Comparison of ENCODE assay signal across 32 mouse cellular contexts in the genomic region with DNA sequence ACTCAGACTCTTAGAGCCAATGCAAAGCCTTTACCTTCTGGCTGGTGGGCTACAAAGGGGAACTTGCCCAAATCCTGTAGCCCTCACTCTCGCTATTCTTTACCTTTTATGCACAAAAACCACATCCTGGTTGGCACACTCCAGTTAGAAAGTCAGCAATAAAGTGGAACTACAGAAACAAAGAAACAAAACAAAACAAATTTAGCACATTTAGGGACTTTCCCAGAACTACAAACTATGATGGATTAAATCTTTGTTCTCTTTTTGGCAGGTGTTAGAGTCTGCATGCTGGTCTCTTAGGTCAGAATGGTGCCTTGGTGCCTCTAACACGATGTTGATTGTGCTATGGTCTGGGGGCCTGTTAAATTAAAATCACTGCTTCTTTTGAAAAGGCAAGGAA.
DNase-seq lines count a peak whose midpoint lies in the region; ATAC-seq lines count a peak whose summit lies in the region.
"Had no signal": no experiment of that assay in that cellular context is flagged by ENCODE, and none has a peak within 500 bp of the region (broad histone marks: within the 10 kb centered on the region; RNA-seq: fewer than 3 reads in every experiment).

No protein-coding gene starts in this region.

- intact Hi-C loops in left cerebral cortex, postnatal 4 days (cut with DNase I): no loop called here

- peaks cover 4% of the 10 kb centered on the region; the same call in 1 of the 2 replicates for H3K4me1 ChIP-seq in embryonic facial prominence, embryonic 14.5 days (ENCODE audit: control insufficient read depth, insufficient read depth, low read length)
- H3K4me1 ChIP-seq in embryonic facial prominence, embryonic 10.5 days: no peaks in the 10 kb centered on the region
- peaks cover 5% of the 10 kb centered on the region; the same call in 1 of the 2 replicates for H3K4me1 ChIP-seq in limb, embryonic 13.5 days
- H3K4me1 ChIP-seq: embryonic facial prominence, embryonic 13.5 days; forebrain, embryonic 12.5 days; heart, embryonic 10.5 days; heart, embryonic 15.5 days; hindbrain, embryonic 13.5 days; lung, embryonic 15.5 days; megakaryocyte, embryonic 14.5 days; midbrain, embryonic 12.5 days; neural tube, embryonic 13.5 days had no signal

- 41% methylated on average over 2 of the region's 2 CpGs for WGBS in embryonic facial prominence, embryonic 14.5 days
- 70% methylated on average over 2 of the region's 2 CpGs for WGBS in embryonic facial prominence, embryonic 10.5 days
- 25% methylated on average over 2 of the region's 2 CpGs for WGBS in limb, embryonic 13.5 days

- no peak for ATAC-seq in embryonic facial prominence, embryonic 14.5 days (ENCODE audit: low read depth)
- ATAC-seq in limb, embryonic 13.5 days (ENCODE audit: low FRiP score, low read depth): peak; percentile 86
- ATAC-seq: activated CD4-positive, CD25-positive, alpha-beta regulatory T cell, adult 4 months; CD4-positive, CD25-positive, alpha-beta regulatory T cell, adult 4 months; forebrain, postnatal 0 days; intestine, postnatal 0 days had no signal

- H3K9ac ChIP-seq in embryonic facial prominence, embryonic 14.5 days (ENCODE audit: low read depth, low read length): no peak overlapping the region
- no peak overlapping the region for H3K9ac ChIP-seq in limb, embryonic 13.5 days
- H3K9ac ChIP-seq: embryonic facial prominence, embryonic 13.5 days; forebrain, embryonic 12.5 days; forebrain, postnatal 0 days; heart, embryonic 15.5 days; hindbrain, embryonic 13.5 days; lung, embryonic 15.5 days; midbrain, embryonic 12.5 days; neural tube, embryonic 13.5 days had no signal

- DNase-seq in embryonic facial prominence, embryonic 14.5 days (ENCODE audit: low spot score): peak; percentile 14
- no peak for DNase-seq in embryonic facial prominence, embryonic 10.5 days (ENCODE audit: low spot score)
- DNase-seq in Muller cell, postnatal 12 days (ENCODE audit: inconsistent ontology term): peak; percentile 63
- DNase-seq in splenic B cell, adult 2 months (ENCODE audit: low read depth, low spot score): peak; percentile 18
- DNase-seq in right cerebral cortex, postnatal 10 days (ENCODE audit: low spot score in 2 of 2): no peak
- DNase-seq in spleen, adult 18-20 months: no peak
- no peak for DNase-seq in left cerebral cortex, postnatal 4 days
- DNase-seq: adrenal gland, adult 8-10 months; cerebellum, adult 8-10 months; cerebellum, postnatal 25 days; gastrocnemius, postnatal 14 days; heart, adult 11 months; heart, postnatal 36 days; kidney, postnatal 14 days; right cerebral cortex, postnatal 14 days; thymus, postnatal 25 days had no signal

- no peak overlapping the region for H3K4me3 ChIP-seq in embryonic facial prominence, embryonic 14.5 days (ENCODE audit: low read depth, low read length)
- no peak overlapping the region for H3K4me3 ChIP-seq in embryonic facial prominence, embryonic 10.5 days
- no peak overlapping the region for H3K4me3 ChIP-seq in limb, embryonic 13.5 days
- H3K4me3 ChIP-seq: embryonic facial prominence, embryonic 13.5 days; erythroblast, embryonic 14.5 days; forebrain, embryonic 12.5 days; heart, embryonic 10.5 days; heart, embryonic 15.5 days; hindbrain, embryonic 13.5 days; lung, embryonic 15.5 days; megakaryocyte, embryonic 14.5 days; midbrain, embryonic 12.5 days; neural tube, embryonic 13.5 days had no signal

- no peaks in the 10 kb centered on the region for H3K27me3 ChIP-seq in embryonic facial prominence, embryonic 14.5 days (replicated peaks; ENCODE audit: control insufficient read depth, insufficient read depth, low read length)
- no peaks in the 10 kb centered on the region for H3K27me3 ChIP-seq in embryonic facial prominence, embryonic 10.5 days (replicated peaks; ENCODE audit: low read depth, poor library complexity, severe bottlenecking)
- no peaks in the 10 kb centered on the region for H3K27me3 ChIP-seq in limb, embryonic 13.5 days
- no peaks in the 10 kb centered on the region for H3K27me3 ChIP-seq in splenic B cell, adult 2 months (ENCODE audit: control insufficient read depth, insufficient read depth, low read length, poor library complexity, severe bottlenecking)
- H3K27me3 ChIP-seq: embryonic facial prominence, embryonic 13.5 days; forebrain, embryonic 12.5 days; heart, embryonic 15.5 days; hindbrain, embryonic 13.5 days; lung, embryonic 15.5 days; megakaryocyte, embryonic 14.5 days; midbrain, embryonic 12.5 days; neural tube, embryonic 13.5 days had no signal

- no peaks in the 10 kb centered on the region for H3K9me3 ChIP-seq in embryonic facial prominence, embryonic 14.5 days (ENCODE audit: control insufficient read depth, low read length)
- no peaks in the 10 kb centered on the region for H3K9me3 ChIP-seq in embryonic facial prominence, embryonic 10.5 days
- H3K9me3 ChIP-seq in limb, embryonic 13.5 days: no peaks in the 10 kb centered on the region
- H3K9me3 ChIP-seq: embryonic facial prominence, embryonic 13.5 days; forebrain, embryonic 12.5 days; heart, embryonic 10.5 days; heart, embryonic 15.5 days; hindbrain, embryonic 13.5 days; lung, embryonic 15.5 days; megakaryocyte, embryonic 14.5 days; midbrain, embryonic 12.5 days; neural tube, embryonic 13.5 days had no signal

- H3K36me3 ChIP-seq in embryonic facial prominence, embryonic 14.5 days (ENCODE audit: control insufficient read depth, insufficient read depth, low read length): no peaks in the 10 kb centered on the region
- H3K36me3 ChIP-seq in embryonic facial prominence, embryonic 10.5 days (replicated peaks): no peaks in the 10 kb centered on the region
- H3K36me3 ChIP-seq in limb, embryonic 13.5 days: no peaks in the 10 kb centered on the region
- no peaks in the 10 kb centered on the region for H3K36me3 ChIP-seq in splenic B cell, adult 2 months (ENCODE audit: control insufficient read depth, insufficient read depth, low read length, poor library complexity, severe bottlenecking)
- H3K36me3 ChIP-seq: embryonic facial prominence, embryonic 13.5 days; forebrain, embryonic 12.5 days; heart, embryonic 10.5 days; heart, embryonic 15.5 days; hindbrain, embryonic 13.5 days; lung, embryonic 15.5 days; midbrain, embryonic 12.5 days; neural tube, embryonic 13.5 days had no signal

- H3K27ac ChIP-seq in embryonic facial prominence, embryonic 14.5 days (replicated peaks; ENCODE audit: low read depth, low read length): no peak overlapping the region
- no peak overlapping the region for H3K27ac ChIP-seq in embryonic facial prominence, embryonic 10.5 days (replicated peaks)
- no peak overlapping the region for H3K27ac ChIP-seq in limb, embryonic 13.5 days
- H3K27ac ChIP-seq: embryonic facial prominence, embryonic 13.5 days; forebrain, embryonic 12.5 days; heart, embryonic 10.5 days; heart, embryonic 15.5 days; hindbrain, embryonic 13.5 days; lung, embryonic 15.5 days; midbrain, embryonic 12.5 days; neural tube, embryonic 13.5 days had no signal

- H3K4me2 ChIP-seq in embryonic facial prominence, embryonic 14.5 days (ENCODE audit: low read depth, low read length): no peak overlapping the region
- no peak overlapping the region for H3K4me2 ChIP-seq in limb, embryonic 13.5 days (replicated peaks)
- H3K4me2 ChIP-seq: embryonic facial prominence, embryonic 13.5 days; forebrain, embryonic 12.5 days; heart, embryonic 15.5 days; hindbrain, embryonic 13.5 days; liver, embryonic 11.5 days; lung, embryonic 15.5 days; midbrain, embryonic 12.5 days; neural tube, embryonic 13.5 days had no signal

Comparison
In these comparisons a context has a peak if more than half of its experiments do, and no peak if none do; other contexts are left out.
1. DNase-seq: peak in embryonic facial prominence, embryonic 14.5 days (single experiment), Muller cell, postnatal 12 days (single experiment) and splenic B cell, adult 2 months (single experiment); none in embryonic facial prominence, embryonic 10.5 days (single experiment), right cerebral cortex, postnatal 10 days (0 of 2), spleen, adult 18-20 months (0 of 2) and left cerebral cortex, postnatal 4 days (single experiment).